Mouse (Mus musculus) CH12.LX (cell line): ENCODE measurements at regions not wholly inside any gene's neighbourhood (a gene's known extent, or its start where the extent isn't known, plus 50 kb on each side); places are given as distances from the start of the nearest gene placed in this dataset.

ENCODE experiments used
- DNase-seq: peaks from one replicate; pipeline ENCODE4 v3.0.0-alpha.2; 2013; ENCODE audit errors: extremely low read depth
- H3K27ac ChIP-seq: 2 replicates; pipeline ENCODE4 v1.5.1; 2012; ENCODE audit warnings: low read depth, mild to moderate bottlenecking, control low read depth, moderate library complexity; ENCODE audit not compliant: insufficient read depth
- H3K27me3 ChIP-seq: replicated peaks from 2 replicates; pipeline ENCODE3; 2012; ENCODE audit warnings: inconsistent platforms
- H3K36me3 ChIP-seq, 2 experiments: replicated peaks in 1 of 2; 2 replicates each; pipeline versions ENCODE3 to v1.6.1; 2012; ENCODE audit warnings: inconsistent platforms in 1 of 2, low read length in 1 of 2, mild to moderate bottlenecking in 1 of 2, mixed read lengths in 1 of 2, moderate library complexity in 1 of 2; ENCODE audit not compliant: control insufficient read depth in 1 of 2, insufficient read depth in 1 of 2
- H3K4me1 ChIP-seq, 2 experiments: 2 replicates each; pipeline ENCODE4 v1.6.1; 2012; ENCODE audit warnings: inconsistent platforms in 1 of 2, moderate library complexity in 1 of 2; ENCODE audit not compliant: insufficient read depth in 2 of 2, control insufficient read depth in 1 of 2
- H3K4me2 ChIP-seq: 2 replicates; pipeline ENCODE4 v1.6.1; 2012; ENCODE audit warnings: low read depth, mild to moderate bottlenecking, control low read depth; ENCODE audit not compliant: poor library complexity, insufficient read depth, severe bottlenecking
- H3K4me3 ChIP-seq, 3 experiments: fragments of 150-350 bp in 1 of 3; sonication (generic) in 1 of 3; replicated peaks in 1 of 3; 2 replicates each; pipeline versions ENCODE3 to v1.5.1; 2011 to 2012; ENCODE audit warnings: low read depth in 2 of 3, low read length in 2 of 3, mild to moderate bottlenecking in 2 of 3, moderate library complexity in 2 of 3, control low read depth in 1 of 3, improper control_type of control experiment in 1 of 3, inconsistent platforms in 1 of 3, mixed read lengths in 1 of 3; ENCODE audit not compliant: poor library complexity in 1 of 3
- H3K79me2 ChIP-seq: replicated peaks from 2 replicates; pipeline ENCODE4 v1.6.1; 2012; ENCODE audit warnings: mild to moderate bottlenecking, moderate library complexity; ENCODE audit not compliant: control insufficient read depth, poor library complexity, insufficient read depth, severe bottlenecking; ENCODE audit errors: extremely low read depth
- H3K9ac ChIP-seq: 2 replicates; pipeline ENCODE4 v1.6.1; 2012; ENCODE audit warnings: low read depth, mild to moderate bottlenecking, control low read depth, moderate library complexity; ENCODE audit not compliant: insufficient read depth
- H3K9me3 ChIP-seq: replicated peaks from 2 replicates; pipeline ENCODE3; 2012; ENCODE audit warnings: low read length, inconsistent platforms, mixed read lengths
- BHLHE40 ChIP-seq: IDR thresholded peaks from 2 replicates; pipeline ENCODE4 v1.6.1; 2011; ENCODE audit warnings: mild to moderate bottlenecking, low read depth, low read length, improper control_type of control experiment
- CHD2 ChIP-seq: IDR thresholded peaks from 2 replicates; pipeline ENCODE4 v1.6.1; 2011; ENCODE audit warnings: low read length, improper control_type of control experiment
- E2F4 ChIP-seq: IDR thresholded peaks from 2 replicates; pipeline ENCODE4 v1.6.1; 2011; ENCODE audit warnings: low read depth, low read length, improper control_type of control experiment; ENCODE audit not compliant: insufficient replicate concordance
- ETS1 ChIP-seq: conservative IDR thresholded peaks from 2 replicates; pipeline ENCODE4 v1.6.1; 2012; ENCODE audit warnings: low read depth, mild to moderate bottlenecking, inconsistent platforms, low read length, improper control_type of control experiment, moderate library complexity
- IRF4 ChIP-seq: IDR thresholded peaks from 2 replicates; pipeline ENCODE4 v1.6.1; 2014; ENCODE audit warnings: low read depth, mild to moderate bottlenecking, inconsistent platforms, low read length, improper control_type of control experiment
- JUN ChIP-seq: IDR thresholded peaks from 2 replicates; pipeline ENCODE4 v1.6.1; 2011; ENCODE audit warnings: low read depth, mild to moderate bottlenecking, low read length, improper control_type of control experiment, moderate library complexity; ENCODE audit not compliant: insufficient read depth
- JUND ChIP-seq: conservative IDR thresholded peaks from 2 replicates; pipeline ENCODE4 v1.6.1; 2011; ENCODE audit warnings: low read depth, low read length, improper control_type of control experiment
- MAFK ChIP-seq: IDR thresholded peaks from 2 replicates; pipeline ENCODE4 v1.6.1; 2011; ENCODE audit warnings: low read length, improper control_type of control experiment; ENCODE audit not compliant: insufficient replicate concordance
- MAX ChIP-seq: IDR thresholded peaks from 2 replicates; pipeline ENCODE4 v1.6.1; 2011; ENCODE audit warnings: low read length, improper control_type of control experiment
- MAZ ChIP-seq: IDR thresholded peaks from 2 replicates; pipeline ENCODE4 v1.6.1; 2012; ENCODE audit warnings: low read depth, mild to moderate bottlenecking, inconsistent platforms, low read length, improper control_type of control experiment, moderate library complexity
- MEF2A ChIP-seq: IDR thresholded peaks from 2 replicates; pipeline ENCODE4 v1.6.1; 2014; ENCODE audit warnings: low read depth, mild to moderate bottlenecking, inconsistent platforms, low read length, improper control_type of control experiment, borderline replicate concordance
- MYC ChIP-seq: IDR thresholded peaks from 2 replicates; pipeline ENCODE4 v1.6.1; 2011; ENCODE audit warnings: low read depth, mild to moderate bottlenecking, improper control_type of control experiment, low read length
- NELFE ChIP-seq: IDR thresholded peaks from 2 replicates; pipeline ENCODE4 v1.6.1; 2011; ENCODE audit warnings: low read depth, low read length, improper control_type of control experiment
- PAX5 ChIP-seq: IDR thresholded peaks from 2 replicates; pipeline ENCODE4 v1.6.1; 2012; ENCODE audit warnings: low read length, inconsistent platforms, mixed read lengths
- POLR2A ChIP-seq: IDR thresholded peaks from 2 replicates; pipeline ENCODE4 v1.6.1; 2011; ENCODE audit warnings: low read depth, mild to moderate bottlenecking, improper control_type of control experiment, low read length
- RAD21 ChIP-seq: IDR thresholded peaks from 2 replicates; pipeline ENCODE4 v1.6.1; 2011; ENCODE audit warnings: low read depth, mild to moderate bottlenecking, low read length, improper control_type of control experiment, moderate library complexity
- RCOR1 ChIP-seq: conservative IDR thresholded peaks from 2 replicates; pipeline ENCODE4 v1.6.1; 2012; ENCODE audit warnings: low read depth, mild to moderate bottlenecking, inconsistent platforms, low read length, improper control_type of control experiment
- SMC3 ChIP-seq: IDR thresholded peaks from 2 replicates; pipeline ENCODE4 v1.6.1; 2011; ENCODE audit warnings: low read depth, low read length, improper control_type of control experiment
- TCF12 ChIP-seq: IDR thresholded peaks from 2 replicates; pipeline ENCODE4 v1.6.1; 2014; ENCODE audit warnings: low read depth, mild to moderate bottlenecking, inconsistent platforms, low read length, improper control_type of control experiment
- USF1 ChIP-seq: IDR thresholded peaks from 2 replicates; pipeline ENCODE4 v1.6.1; 2014; ENCODE audit warnings: low read depth, mild to moderate bottlenecking, inconsistent platforms, low read length, improper control_type of control experiment
- USF2 ChIP-seq: conservative IDR thresholded peaks from 2 replicates; pipeline ENCODE4 v1.6.1; 2011; ENCODE audit warnings: low read depth, low read length, improper control_type of control experiment
- ZKSCAN1 ChIP-seq: IDR thresholded peaks from 2 replicates; pipeline ENCODE4 v1.6.1; 2012; ENCODE audit warnings: low read depth, inconsistent platforms, low read length, improper control_type of control experiment, borderline replicate concordance
- ZNF384 ChIP-seq: IDR thresholded peaks from 2 replicates; pipeline ENCODE4 v1.6.1; 2012; ENCODE audit warnings: low read depth, low read length, improper control_type of control experiment, inconsistent platforms
- dilution Hi-C: fragments of 300-500 bp; cut with MboI; formaldehyde crosslinking; loops from 2 replicates; pipeline ENCODE4 v1.14.3; 2020; ENCODE audit warnings: low sequenced_read_pairs; ENCODE audit not compliant: extremely low pct_unique_long_range_greater_than_20kb, extremely low pct_ligation_motif_present
- in situ Hi-C: fragments of 300-500 bp; cut with MboI; formaldehyde crosslinking; loops from 3 replicates; pipeline ENCODE4 v1.14.3; 2019; ENCODE audit warnings: low sequenced_read_pairs, low pct_ligation_motif_present, low pct_unique_long_range_greater_than_20kb, mixed read lengths

- in situ Hi-C loops, result no loop called here
- H3K79me2 ChIP-seq, result no peaks in the 10 kb centered on the region
- H3K36me3 ChIP-seq, result no peaks in the 10 kb centered on the region
- no peak overlapping the region for H3K9ac ChIP-seq
- no peak overlapping the region for H3K27ac ChIP-seq
- peaks cover 3 to 20% of the 10 kb centered on the region in 2 experiments; a peak in 2 of 4 replicates for H3K4me1 ChIP-seq
- dilution Hi-C loops, result no loop called here
- no peaks in the 10 kb centered on the region for H3K9me3 ChIP-seq
- DNase-seq, result no peak
- H3K4me3 ChIP-seq, result no peak overlapping the region
- no peaks in the 10 kb centered on the region for H3K27me3 ChIP-seq
- TF ChIP-seq ZKSCAN1 (no peak), POLR2A (no peak), JUND (no peak), MAFK (no peak), RAD21 (no peak), USF1 (no peak), PAX5 (no peak), ETS1 (no peak), MEF2A (no peak), ZNF384 (no peak), CHD2 (no peak), BHLHE40 (no peak), E2F4 (no peak)
- H3K4me2 ChIP-seq, result no peak overlapping the region
Observed at GRCm38 (mm10) chr12:13159346-13160055, 89.5 kb downstream of the Ddx1 start.

GRCm38 (mm10) chr12:13157666-13158381, 91.2 kb downstream of the Ddx1 start:
- Histone ChIP-seq H3K9ac (no peak overlapping the region), H3K79me2 (no peaks in the 10 kb centered on the region), H3K36me3 (no peaks in the 10 kb centered on the region), H3K4me3 (no peak overlapping the region), H3K9me3 (no peaks in the 10 kb centered on the region), H3K27ac (no peak overlapping the region), H3K4me1 (peaks cover 3 to 20% of the 10 kb centered on the region in 2 experiments; a peak in 2 of 4 replicates), H3K27me3 (no peaks in the 10 kb centered on the region), H3K4me2 (no peak overlapping the region)
- in situ Hi-C loops (no loop called here), dilution Hi-C loops (no loop called here)
- DNase-seq, result no peak
- TF ChIP-seq MAZ (no peak), CHD2 (no peak), NELFE (no peak), USF2 (no peak), TCF12 (no peak), RCOR1 (no peak), MYC (no peak), IRF4 (no peak), JUN (no peak), BHLHE40 (no peak), SMC3 (no peak), MAX (no peak), MAFK (no peak), ZKSCAN1 (no peak)
